Mouse (Mus musculus): ENCODE results near the gene Fbxl13. TPM values are rescaled to one million over a fixed set of nuclear protein-coding genes. Genes with fewer than 3 reads are reported as not detected.

Gene Fbxl13
- polyA plus RNA-seq, 1 experiment from 2014 or later = 0.44 TPM

GRCm38 (mm10) chr5:21563936-21564335 is 81.5 kb downstream of the Fbxl13 start:
- WGBS = 83% methylated on average over 2 of the region's 2 CpGs
- ATAC-seq (ENCODE audit: low FRiP score) = no peak
- H3K4me1 ChIP-seq = no peaks in the 10 kb centered on the region

GRCm38 (mm10) chr5:21556502-21556901 is 88.9 kb downstream of the Fbxl13 start:
- Histone ChIP-seq H3K4me2 (replicated peaks) (no peak overlapping the region), H3K4me3 (no peak overlapping the region), H3K4me1 (no peaks in the 10 kb centered on the region), H3K27me3 (no peaks in the 10 kb centered on the region; the same call in 1 of the 2 replicates), H3K27ac (no peak overlapping the region), H3K36me3 (no peaks in the 10 kb centered on the region), H3K9ac (no peak overlapping the region), H3K9me3 (replicated peaks) (no peaks in the 10 kb centered on the region)
- WGBS = 81% methylated on average over 3 of the region's 3 CpGs
- no peak for ATAC-seq (ENCODE audit: low FRiP score)

More at GRCm38 (mm10) chr5:21563936-21564335, 81.5 kb downstream of the Fbxl13 start:
- no peak overlapping the region for H3K4me3 ChIP-seq
- no peak overlapping the region for H3K9ac ChIP-seq
- H3K9me3 ChIP-seq (replicated peaks) = no peaks in the 10 kb centered on the region
- H3K27me3 ChIP-seq = no peaks in the 10 kb centered on the region; the same call in 1 of the 2 replicates
- no peak overlapping the region for H3K4me2 ChIP-seq (replicated peaks)
- no peaks in the 10 kb centered on the region for H3K36me3 ChIP-seq
- no peak overlapping the region for H3K27ac ChIP-seq

- 95% methylated on average over 1 of the region's 1 CpGs for WGBS
- Histone ChIP-seq H3K36me3 (no peaks in the 10 kb centered on the region), H3K4me3 (no peak overlapping the region), H3K9me3 (replicated peaks) (no peaks in the 10 kb centered on the region), H3K4me1 (no peaks in the 10 kb centered on the region), H3K9ac (no peak overlapping the region), H3K27me3 (no peaks in the 10 kb centered on the region), H3K27ac (no peak overlapping the region), H3K4me2 (replicated peaks) (no peak overlapping the region)
- ATAC-seq (ENCODE audit: low FRiP score) = no peak
These were observed 90.7 kb downstream of the Fbxl13 start for GRCm38 (mm10) chr5:21554732-21555131.

GRCm38 (mm10) chr5:21553685-21554084 is 91.7 kb downstream of the Fbxl13 start:
- H3K9me3 ChIP-seq (replicated peaks) = no peaks in the 10 kb centered on the region
- H3K4me3 ChIP-seq = no peak overlapping the region
- 84% methylated on average over 4 of the region's 4 CpGs for WGBS
- H3K9ac ChIP-seq = no peak overlapping the region
- no peak for ATAC-seq (ENCODE audit: low FRiP score)
- no peak overlapping the region for H3K4me2 ChIP-seq (replicated peaks)
- H3K36me3 ChIP-seq = no peaks in the 10 kb centered on the region
- no peaks in the 10 kb centered on the region for H3K27me3 ChIP-seq
- H3K4me1 ChIP-seq = no peaks in the 10 kb centered on the region
- H3K27ac ChIP-seq = no peak overlapping the region

GRCm38 (mm10) chr5:21547005-21547404 is 98.4 kb downstream of the Fbxl13 start:
- no peak for ATAC-seq (ENCODE audit: low FRiP score)
- no peak overlapping the region for H3K4me3 ChIP-seq
- no peak overlapping the region for H3K27ac ChIP-seq
- 85% methylated on average over 8 of the region's 8 CpGs for WGBS
- H3K27me3 ChIP-seq = no peaks in the 10 kb centered on the region
- H3K9ac ChIP-seq = no peak overlapping the region
- H3K4me2 ChIP-seq (replicated peaks) = no peak overlapping the region
- no peaks in the 10 kb centered on the region for H3K9me3 ChIP-seq (replicated peaks)
- no peaks in the 10 kb centered on the region for H3K36me3 ChIP-seq
- peaks cover 7% of the 10 kb centered on the region; the same call in 1 of the 2 replicates for H3K4me1 ChIP-seq

- H3K36me3 ChIP-seq = no peaks in the 10 kb centered on the region
- no peak overlapping the region for H3K27ac ChIP-seq
- H3K4me3 ChIP-seq = no peak overlapping the region
- H3K27me3 ChIP-seq = no peaks in the 10 kb centered on the region
- H3K4me1 ChIP-seq = peaks cover 7% of the 10 kb centered on the region; the same call in 1 of the 2 replicates
- ATAC-seq (ENCODE audit: low FRiP score) = no peak
- H3K9me3 ChIP-seq (replicated peaks) = no peaks in the 10 kb centered on the region
- WGBS = 84% methylated on average over 4 of the region's 4 CpGs
- peak overlapping the region; percentile 15; the same call in 1 of the 2 replicates for H3K4me2 ChIP-seq (replicated peaks)
- no peak overlapping the region for H3K9ac ChIP-seq
These were observed 99.6 kb downstream of the Fbxl13 start for GRCm38 (mm10) chr5:21545786-21546185.

- Histone ChIP-seq H3K27me3 (no peaks in the 10 kb centered on the region), H3K9ac (no peak overlapping the region), H3K4me1 (peaks cover 7% of the 10 kb centered on the region; the same call in 1 of the 2 replicates), H3K4me2 (replicated peaks) (peak overlapping the region; percentile 28; the same call in 1 of the 2 replicates), H3K36me3 (no peaks in the 10 kb centered on the region), H3K4me3 (no peak overlapping the region), H3K27ac (no peak overlapping the region), H3K9me3 (replicated peaks) (0 out of 2 replicates have a peak, but pooled peaks cover 1% of the 10 kb centered on the region)
- no peak for ATAC-seq (ENCODE audit: low FRiP score)
These were observed 100.2 kb downstream of the Fbxl13 start for GRCm38 (mm10) chr5:21545227-21545626.

- H3K4me2 ChIP-seq (replicated peaks) = peak overlapping the region; percentile 28
- no peak overlapping the region; the same call in 1 of the 2 replicates for H3K27ac ChIP-seq
- H3K36me3 ChIP-seq = no peaks in the 10 kb centered on the region
- no peak for ATAC-seq (ENCODE audit: low FRiP score)
- 0 out of 2 replicates have a peak, but pooled peaks cover 4% of the 10 kb centered on the region for H3K9me3 ChIP-seq (replicated peaks)
- 63% methylated on average over 3 of the region's 3 CpGs for WGBS
- H3K4me3 ChIP-seq = 0 out of 2 replicates have a peak overlapping the region, but pooled peaks have one; percentile 20
- H3K9ac ChIP-seq = no peak overlapping the region
- peaks cover 7% of the 10 kb centered on the region; the same call in 1 of the 2 replicates for H3K4me1 ChIP-seq
- H3K27me3 ChIP-seq = no peaks in the 10 kb centered on the region
These were observed 100.6 kb downstream of the Fbxl13 start for GRCm38 (mm10) chr5:21544821-21545220.

GRCm38 (mm10) chr5:21543409-21544201 is 101.8 kb downstream of the Fbxl13 start, which contains the start of gene Lrrc17:
Lrrc17 (plus strand) TSS chr5:21543559.
- Histone ChIP-seq H3K9me3 (replicated peaks) (0 out of 2 replicates have a peak, but pooled peaks cover 4% of the 10 kb centered on the region), H3K27me3 (no peaks in the 10 kb centered on the region), H3K9ac (no peak within 1 kb of the TSS; the same call in 1 of the 2 replicates), H3K4me2 (replicated peaks) (peak within 1 kb of the TSS; percentile 30), H3K4me3 (peak within 1 kb of the TSS; percentile 20), H3K4me1 (peaks cover 7% of the 10 kb centered on the region; the same call in 1 of the 2 replicates), H3K27ac (peak within 1 kb of the TSS; percentile 70), H3K36me3 (no peaks in the 10 kb centered on the region)
- ATAC-seq (ENCODE audit: low FRiP score) = no peak
- 56% methylated on average over 17 of the region's 17 CpGs for WGBS

GRCm38 (mm10) chr5:21542226-21542625 is 103.2 kb downstream of the Fbxl13 start:
- ATAC-seq (ENCODE audit: low FRiP score) = no peak
- Histone ChIP-seq H3K27me3 (no peaks in the 10 kb centered on the region), H3K4me3 (no peak overlapping the region), H3K27ac (no peak overlapping the region), H3K36me3 (no peaks in the 10 kb centered on the region), H3K4me1 (peaks cover 7% of the 10 kb centered on the region; the same call in 1 of the 2 replicates), H3K4me2 (replicated peaks) (no peak overlapping the region), H3K9ac (no peak overlapping the region), H3K9me3 (replicated peaks) (0 out of 2 replicates have a peak, but pooled peaks cover 4% of the 10 kb centered on the region)
- WGBS = 87% methylated on average over 4 of the region's 4 CpGs

- no peaks in the 10 kb centered on the region for H3K4me1 ChIP-seq
- H3K27me3 ChIP-seq = no peaks in the 10 kb centered on the region
- 87% methylated on average over 5 of the region's 5 CpGs for WGBS
- H3K27ac ChIP-seq = no peak overlapping the region
- no peaks in the 10 kb centered on the region for H3K36me3 ChIP-seq
- H3K4me3 ChIP-seq = no peak overlapping the region
- H3K9me3 ChIP-seq (replicated peaks) = no peaks in the 10 kb centered on the region
- ATAC-seq (ENCODE audit: low FRiP score) = no peak
- H3K4me2 ChIP-seq (replicated peaks) = no peak overlapping the region
- H3K9ac ChIP-seq = no peak overlapping the region
These were observed 112.5 kb downstream of the Fbxl13 start for GRCm38 (mm10) chr5:21532921-21533320.

GRCm38 (mm10) chr5:21532126-21532525 is 113.3 kb downstream of the Fbxl13 start:
- Histone ChIP-seq H3K4me1 (peaks cover 4% of the 10 kb centered on the region; the same call in 1 of the 2 replicates), H3K27me3 (no peaks in the 10 kb centered on the region), H3K4me3 (no peak overlapping the region), H3K27ac (no peak overlapping the region), H3K9ac (no peak overlapping the region), H3K36me3 (no peaks in the 10 kb centered on the region), H3K4me2 (replicated peaks) (no peak overlapping the region), H3K9me3 (replicated peaks) (no peaks in the 10 kb centered on the region)
- 85% methylated on average over 2 of the region's 2 CpGs for WGBS
- ATAC-seq (ENCODE audit: low FRiP score) = no peak

Data from hindbrain, embryonic 12.5 days (tissue).